Comparison of ENCODE assay signal across 15 mouse cellular contexts in genomic region chr3:25773467-25773866, GRCm38 (mm10).
DNase-seq lines count a peak whose midpoint lies in the region; ATAC-seq and TF ChIP-seq lines count a peak whose summit lies in the region.
"Had no signal": no experiment of that assay in that cellular context is flagged by ENCODE, and none has a peak within 500 bp of the region (broad histone marks: within the 10 kb centered on the region; RNA-seq: fewer than 3 reads in every experiment).

No protein-coding gene starts in this region.

- H3K4me1 ChIP-seq in hindbrain, embryonic 13.5 days (replicated peaks): peaks cover 3% of the 10 kb centered on the region; the same call in 1 of the 2 replicates
- H3K4me1 ChIP-seq in hindbrain, embryonic 16.5 days (ENCODE audit: control insufficient read depth, insufficient read depth, low read depth, low read length): peaks cover 4% of the 10 kb centered on the region; the same call in 1 of the 2 replicates
- peaks cover 9% of the 10 kb centered on the region for H3K4me1 ChIP-seq in forebrain, embryonic 14.5 days (ENCODE audit: control insufficient read depth, insufficient read depth, low read length)
- no peaks in the 10 kb centered on the region for H3K4me1 ChIP-seq in intestine, postnatal 0 days (replicated peaks; ENCODE audit: control insufficient read depth, insufficient read depth, low read length)
- H3K4me1 ChIP-seq: heart, embryonic 13.5 days; liver, embryonic 13.5 days had no signal

- 0 out of 2 replicates have a peak, but pooled peaks have one; percentile 54 for ATAC-seq in hindbrain, embryonic 13.5 days (ENCODE audit: low FRiP score)
- no peak for ATAC-seq in hindbrain, embryonic 16.5 days
- ATAC-seq in forebrain, embryonic 14.5 days: peak; percentile 94
- no peak for ATAC-seq in intestine, postnatal 0 days

- TF ChIP-seq CTCF in intestine, postnatal 0 days (IDR thresholded peaks at IDR 0.05; ENCODE audit: low read depth): no peak

- no peak overlapping the region for H3K4me2 ChIP-seq in hindbrain, embryonic 13.5 days
- H3K4me2 ChIP-seq in hindbrain, embryonic 16.5 days (ENCODE audit: low read length): no peak overlapping the region
- H3K4me2 ChIP-seq in forebrain, embryonic 14.5 days (ENCODE audit: low read length): no peak overlapping the region
- H3K4me2 ChIP-seq in intestine, postnatal 0 days (replicated peaks; ENCODE audit: low read depth): no peak overlapping the region
- H3K4me2 ChIP-seq: heart, embryonic 13.5 days; liver, embryonic 13.5 days had no signal

- H3K9me3 ChIP-seq in hindbrain, embryonic 13.5 days: no peaks in the 10 kb centered on the region
- no peaks in the 10 kb centered on the region for H3K9me3 ChIP-seq in hindbrain, embryonic 16.5 days (ENCODE audit: control insufficient read depth, low read length)
- no peaks in the 10 kb centered on the region for H3K9me3 ChIP-seq in forebrain, embryonic 14.5 days (replicated peaks; ENCODE audit: control insufficient read depth, low read length)
- no peaks in the 10 kb centered on the region for H3K9me3 ChIP-seq in intestine, postnatal 0 days (ENCODE audit: control insufficient read depth)
- H3K9me3 ChIP-seq: heart, embryonic 13.5 days; liver, embryonic 13.5 days had no signal

- H3K27ac ChIP-seq in hindbrain, embryonic 13.5 days: no peak overlapping the region
- no peak overlapping the region for H3K27ac ChIP-seq in hindbrain, embryonic 16.5 days (ENCODE audit: low read depth, low read length)
- no peak overlapping the region for H3K27ac ChIP-seq in forebrain, embryonic 14.5 days (ENCODE audit: low read depth, low read length)
- no peak overlapping the region for H3K27ac ChIP-seq in intestine, postnatal 0 days (ENCODE audit: low read depth, low read length)
- H3K27ac ChIP-seq: heart, embryonic 13.5 days; liver, embryonic 13.5 days had no signal

- no peaks in the 10 kb centered on the region for H3K36me3 ChIP-seq in hindbrain, embryonic 13.5 days
- no peaks in the 10 kb centered on the region for H3K36me3 ChIP-seq in hindbrain, embryonic 16.5 days (ENCODE audit: control insufficient read depth, insufficient read depth, low read length)
- no peaks in the 10 kb centered on the region for H3K36me3 ChIP-seq in forebrain, embryonic 14.5 days (ENCODE audit: control insufficient read depth, insufficient read depth, low read length)
- H3K36me3 ChIP-seq in intestine, postnatal 0 days (ENCODE audit: control insufficient read depth, insufficient read depth): no peaks in the 10 kb centered on the region
- H3K36me3 ChIP-seq: heart, embryonic 13.5 days; liver, embryonic 13.5 days had no signal

- H3K9ac ChIP-seq in hindbrain, embryonic 13.5 days: no peak overlapping the region
- H3K9ac ChIP-seq in hindbrain, embryonic 16.5 days (ENCODE audit: low read depth, low read length): no peak overlapping the region
- no peak overlapping the region for H3K9ac ChIP-seq in forebrain, embryonic 14.5 days (ENCODE audit: low read length)
- H3K9ac ChIP-seq in intestine, postnatal 0 days (ENCODE audit: low read depth, low read length): no peak overlapping the region
- H3K9ac ChIP-seq: heart, embryonic 13.5 days; liver, embryonic 13.5 days had no signal

- no peak overlapping the region for H3K4me3 ChIP-seq in hindbrain, embryonic 13.5 days
- no peak overlapping the region for H3K4me3 ChIP-seq in hindbrain, embryonic 16.5 days (ENCODE audit: low read length)
- no peak overlapping the region for H3K4me3 ChIP-seq in forebrain, embryonic 14.5 days (ENCODE audit: low read depth, low read length)
- no peak overlapping the region for H3K4me3 ChIP-seq in intestine, postnatal 0 days (ENCODE audit: low read depth, low read length)
- H3K4me3 ChIP-seq: heart, embryonic 13.5 days; liver, embryonic 13.5 days; myocyte had no signal

- DNase-seq in right cerebral cortex, adult 18-20 months: peak; percentile 16
- DNase-seq in right cerebral cortex, postnatal 36 days (ENCODE audit: low spot score in 2 of 2): no peak
- peak; percentile 76 for DNase-seq in forebrain, embryonic 14.5 days (ENCODE audit: low spot score)
- peak; percentile 80 for DNase-seq in retina, postnatal 1 day
- no peak for DNase-seq in kidney, adult 9 months
- DNase-seq: cerebellum, adult 11-12 months; kidney, adult 8-10 months; left cerebral cortex, postnatal 4 days; liver, embryonic 13.5 days; right cerebral cortex, postnatal 25 days had no signal

- no peaks in the 10 kb centered on the region for H3K27me3 ChIP-seq in hindbrain, embryonic 13.5 days
- H3K27me3 ChIP-seq in hindbrain, embryonic 16.5 days (replicated peaks; ENCODE audit: control insufficient read depth, insufficient read depth, low read length): no peaks in the 10 kb centered on the region
- no peaks in the 10 kb centered on the region for H3K27me3 ChIP-seq in forebrain, embryonic 14.5 days (replicated peaks; ENCODE audit: control insufficient read depth, insufficient read depth, low read length)
- H3K27me3 ChIP-seq in intestine, postnatal 0 days (replicated peaks; ENCODE audit: control insufficient read depth, insufficient read depth, low read length): no peaks in the 10 kb centered on the region
- H3K27me3 ChIP-seq: heart, embryonic 13.5 days; liver, embryonic 13.5 days had no signal

Comparison
In these comparisons a context has a peak if more than half of its experiments do, and no peak if none do; other contexts are left out.
1. ATAC-seq: peak in hindbrain, embryonic 13.5 days (single experiment) and forebrain, embryonic 14.5 days (single experiment); none in hindbrain, embryonic 16.5 days (single experiment) and intestine, postnatal 0 days (single experiment).
2. DNase-seq: peak in right cerebral cortex, adult 18-20 months (single experiment), forebrain, embryonic 14.5 days (single experiment) and retina, postnatal 1 day (single experiment); none in right cerebral cortex, postnatal 36 days (0 of 2) and kidney, adult 9 months (single experiment).